Mouse (Mus musculus) bone marrow macrophage, adult 2 months (primary cell): ENCODE measurements at regions not wholly inside any gene's neighbourhood (a gene's known extent, or its start where the extent isn't known, plus 50 kb on each side); places are given as distances from the start of the nearest gene placed in this dataset.

Experiments used
- H3K27ac ChIP-seq: 2 replicates; pipeline ENCODE4 v1.5.1; 2012; ENCODE audit warnings: low read depth, low read length; ENCODE audit not compliant: insufficient read depth
- H3K4me1 ChIP-seq: 2 replicates; pipeline ENCODE4 v1.6.1; 2012; ENCODE audit warnings: low read length; ENCODE audit not compliant: control insufficient read depth, insufficient read depth
- H3K4me3 ChIP-seq: 2 replicates; pipeline ENCODE4 v1.5.1; 2012; ENCODE audit warnings: mild to moderate bottlenecking, low read length, moderate library complexity; ENCODE audit not compliant: insufficient read depth
- CTCF ChIP-seq: IDR thresholded peaks from 2 replicates; pipeline ENCODE4 v1.5.1; 2012; ENCODE audit warnings: low read depth, mild to moderate bottlenecking, low read length, moderate library complexity
- POLR2A ChIP-seq: IDR thresholded peaks from 2 replicates; pipeline ENCODE4 v1.6.1; 2012; ENCODE audit warnings: mild to moderate bottlenecking, low read depth, low read length, borderline replicate concordance

DNA sequence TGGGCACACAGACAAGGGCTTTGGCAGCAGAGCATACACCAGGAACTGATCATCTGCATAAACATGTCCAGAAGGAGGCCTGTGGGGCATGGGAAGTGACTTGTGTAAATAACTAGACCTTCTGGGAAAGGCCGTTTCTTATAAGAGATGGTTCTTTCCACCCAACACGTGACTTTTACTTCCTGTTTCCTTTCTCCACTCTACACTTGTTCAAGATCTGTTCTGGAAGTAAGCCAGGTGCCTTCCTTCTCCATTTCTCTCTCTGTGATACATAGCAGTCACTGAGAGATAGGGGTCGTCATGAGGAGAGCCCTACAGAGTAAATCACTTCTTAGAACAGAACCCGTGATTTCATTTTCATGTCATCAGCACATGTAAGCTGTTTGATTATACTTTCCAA lies 253.4 kb upstream of the Xrcc4 start:
- no peak overlapping the region for H3K27ac ChIP-seq
- H3K4me3 ChIP-seq = no peak overlapping the region
- TF ChIP-seq POLR2A = no peak
- no peak for TF ChIP-seq CTCF
- H3K4me1 ChIP-seq = 0 out of 2 replicates have a peak, but pooled peaks cover 2% of the 10 kb centered on the region

DNA sequence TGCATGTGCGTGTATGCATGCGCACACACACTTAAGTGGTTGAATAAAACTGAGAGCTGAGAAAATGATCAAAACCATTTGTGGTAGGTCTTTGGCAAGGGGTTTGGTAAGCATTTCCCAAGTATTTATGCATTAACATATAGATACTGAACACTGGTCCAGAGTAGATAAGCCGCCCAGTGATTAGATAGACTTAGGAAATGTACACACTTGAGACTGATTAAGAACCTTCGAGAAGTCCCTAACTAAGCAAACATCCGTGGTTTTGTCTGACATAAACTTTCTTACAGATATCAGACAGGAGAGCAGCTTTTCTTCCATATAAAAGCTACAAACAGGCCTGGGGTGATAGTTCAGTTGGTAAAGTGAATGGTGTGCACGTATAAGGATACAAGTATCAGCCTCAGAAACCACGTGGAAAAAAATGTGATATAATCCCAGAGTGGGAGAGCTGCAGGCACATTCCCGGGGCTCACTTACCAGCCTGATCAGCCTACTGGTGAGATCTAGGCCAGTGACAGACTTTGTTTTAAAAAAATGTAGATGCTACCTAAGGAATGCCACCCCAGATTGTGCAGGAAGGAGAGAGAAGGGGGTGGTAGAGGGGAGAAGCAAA lies 252.3 kb upstream of the Xrcc4 start:
- TF ChIP-seq CTCF (no peak), POLR2A (no peak)

DNA sequence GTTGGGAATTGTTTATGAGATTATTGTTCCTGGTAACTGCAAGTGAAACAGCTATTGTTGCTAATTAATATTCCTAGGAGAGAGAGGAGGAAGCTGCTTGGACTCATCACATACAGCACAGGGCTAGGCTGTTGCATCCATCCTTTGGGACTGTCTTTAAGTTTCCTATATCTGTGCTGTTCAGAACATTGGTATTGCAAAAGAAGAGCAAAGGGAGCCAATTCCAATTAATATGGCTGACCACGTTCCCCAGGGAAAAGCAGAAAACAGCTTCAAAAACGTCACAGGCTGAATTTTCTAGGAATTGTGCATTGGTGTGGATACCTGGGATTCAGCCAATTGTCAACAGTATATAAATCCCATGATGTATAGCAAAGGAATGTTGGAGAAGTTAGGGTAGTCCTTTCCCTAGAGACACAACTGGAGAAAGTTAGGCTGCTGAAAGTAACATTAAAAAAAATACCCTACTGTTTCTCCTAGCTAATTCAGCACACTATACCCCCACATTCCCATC lies 251.3 kb upstream of the Xrcc4 start:
- Histone ChIP-seq H3K4me3 (no peak overlapping the region), H3K27ac (no peak overlapping the region), H3K4me1 (0 out of 2 replicates have a peak, but pooled peaks cover 2% of the 10 kb centered on the region)
- TF ChIP-seq POLR2A = no peak
- no peak for TF ChIP-seq CTCF

More for the DNA sequence above, 252.3 kb upstream of the Xrcc4 start:
- Histone ChIP-seq H3K4me1 (0 out of 2 replicates have a peak, but pooled peaks cover 2% of the 10 kb centered on the region), H3K27ac (no peak overlapping the region), H3K4me3 (no peak overlapping the region)

DNA sequence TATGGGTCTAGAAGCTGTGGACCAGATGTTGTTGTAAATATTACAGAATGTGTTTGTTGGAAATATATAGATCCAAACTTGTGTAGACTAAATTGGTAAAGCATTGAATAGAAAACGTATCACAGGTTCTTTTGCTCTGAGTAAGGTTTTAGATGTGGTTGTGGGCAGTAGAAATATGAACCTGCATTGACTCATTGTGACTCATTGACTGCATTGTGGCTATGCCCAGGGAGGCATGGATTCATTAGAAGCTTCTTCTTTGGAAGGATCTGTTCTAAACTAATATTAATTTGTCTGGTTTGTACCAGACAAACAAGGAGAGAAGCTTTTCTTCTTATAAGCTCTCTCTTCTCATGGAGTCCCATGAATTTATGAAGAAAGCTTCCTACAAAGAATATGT lies 248.2 kb upstream of the Xrcc4 start:
- Histone ChIP-seq H3K27ac (no peak overlapping the region), H3K4me1 (0 out of 2 replicates have a peak, but pooled peaks cover under 1% of the 10 kb centered on the region)
- TF ChIP-seq CTCF (no peak), POLR2A (no peak)

DNA sequence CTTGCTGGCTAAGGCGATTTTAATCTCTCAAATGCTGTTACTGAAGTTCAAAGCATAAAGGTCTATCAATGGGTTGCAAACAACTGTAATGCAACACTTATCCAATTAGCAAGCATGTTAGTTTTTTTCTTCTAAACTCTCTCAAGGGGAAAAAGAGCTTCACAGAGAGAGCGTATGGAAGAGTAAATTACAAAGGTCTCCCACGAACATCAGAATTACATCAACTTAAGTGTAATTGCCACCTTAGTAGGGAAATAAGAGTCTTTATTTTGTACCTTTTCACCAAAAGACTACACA lies 246.3 kb upstream of the Xrcc4 start:
- Histone ChIP-seq H3K4me3 (no peak overlapping the region), H3K4me1 (no peaks in the 10 kb centered on the region), H3K27ac (no peak overlapping the region)
- TF ChIP-seq CTCF = no peak
- no peak for TF ChIP-seq POLR2A

More for the DNA sequence above, 248.2 kb upstream of the Xrcc4 start:
- H3K4me3 ChIP-seq = no peak overlapping the region

DNA sequence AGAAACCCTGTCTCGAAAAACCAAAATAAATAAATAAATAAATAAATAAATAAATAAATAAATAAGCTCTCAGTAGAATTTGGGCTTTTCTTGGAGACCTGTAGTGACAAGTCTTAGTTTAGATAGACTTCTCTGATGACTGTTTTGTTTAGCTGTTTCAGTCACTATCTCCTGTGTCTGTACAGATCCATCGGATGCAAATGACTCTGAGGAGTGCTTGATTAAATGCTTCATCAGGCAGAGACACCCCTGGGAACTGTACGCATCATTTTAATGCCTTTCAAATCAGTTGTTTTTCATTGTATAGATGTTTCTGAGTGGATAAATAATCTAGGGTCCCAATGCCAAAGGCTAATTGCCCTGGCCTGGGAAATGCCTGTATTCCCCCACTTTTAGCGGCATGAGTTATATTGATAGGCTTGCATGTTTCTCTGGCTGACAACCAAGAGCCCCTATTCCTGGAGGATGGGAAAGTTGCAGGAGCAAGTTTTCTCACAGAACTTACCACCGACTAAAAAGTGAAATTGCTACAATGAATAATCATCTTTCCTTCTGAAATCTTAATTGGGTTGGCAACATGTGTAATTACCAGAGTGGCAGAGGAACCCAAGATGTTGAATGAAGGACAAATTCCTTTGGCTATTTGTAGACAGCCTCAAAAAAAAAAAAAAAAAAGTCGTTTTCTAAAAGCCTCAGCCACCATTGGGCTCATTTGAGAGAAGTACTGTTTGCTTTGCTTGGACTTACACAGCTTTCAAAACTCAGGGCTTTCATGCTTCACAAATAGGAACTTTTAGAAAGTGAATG lies 245.7 kb upstream of the Xrcc4 start:
- no peak overlapping the region for H3K27ac ChIP-seq
- TF ChIP-seq POLR2A (no peak), CTCF (no peak)
- no peak overlapping the region for H3K4me3 ChIP-seq
- no peaks in the 10 kb centered on the region for H3K4me1 ChIP-seq

DNA sequence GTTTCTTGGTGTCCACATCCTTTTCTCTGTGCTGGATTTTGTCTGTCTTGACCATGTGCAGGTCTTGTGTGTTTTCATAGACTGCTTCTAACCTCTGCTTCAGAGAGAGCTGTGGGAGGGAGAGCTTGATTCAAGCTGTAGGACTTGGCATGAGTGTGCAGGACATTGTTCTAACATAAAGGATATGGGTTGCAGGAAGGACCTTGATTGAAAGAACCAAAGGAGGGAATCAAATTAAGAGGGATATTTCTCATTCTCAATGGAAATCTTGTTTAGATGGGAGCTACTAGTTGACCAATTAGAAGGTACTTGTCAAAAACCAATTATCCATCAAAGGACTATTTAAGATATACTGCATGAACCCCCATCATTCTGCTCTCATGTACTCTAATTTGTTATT lies 244.9 kb upstream of the Xrcc4 start:
- Histone ChIP-seq H3K27ac (no peak overlapping the region), H3K4me3 (no peak overlapping the region), H3K4me1 (no peaks in the 10 kb centered on the region)
- TF ChIP-seq CTCF = no peak
- no peak for TF ChIP-seq POLR2A

DNA sequence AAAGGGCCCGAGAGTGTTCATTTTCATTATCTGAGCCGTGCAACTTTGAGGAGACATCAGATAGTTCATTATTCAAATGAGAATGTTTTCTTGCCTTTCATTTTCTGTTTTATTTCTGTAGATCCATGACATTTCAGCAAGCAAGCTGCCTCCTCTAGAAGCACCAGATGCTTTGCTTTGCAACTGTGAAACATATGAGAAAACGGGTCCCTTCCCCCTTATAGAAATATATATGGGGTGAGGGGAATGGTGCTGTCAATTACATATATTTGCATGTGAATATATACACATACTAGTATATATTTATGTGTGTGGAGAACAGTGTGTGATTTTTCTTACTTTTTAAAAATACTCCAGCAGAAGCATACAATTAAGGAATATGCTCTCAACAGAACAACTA lies 235.8 kb upstream of the Xrcc4 start:
- no peak overlapping the region for H3K27ac ChIP-seq
- no peak overlapping the region for H3K4me3 ChIP-seq
- H3K4me1 ChIP-seq = no peaks in the 10 kb centered on the region
- TF ChIP-seq CTCF (no peak), POLR2A (no peak)

DNA sequence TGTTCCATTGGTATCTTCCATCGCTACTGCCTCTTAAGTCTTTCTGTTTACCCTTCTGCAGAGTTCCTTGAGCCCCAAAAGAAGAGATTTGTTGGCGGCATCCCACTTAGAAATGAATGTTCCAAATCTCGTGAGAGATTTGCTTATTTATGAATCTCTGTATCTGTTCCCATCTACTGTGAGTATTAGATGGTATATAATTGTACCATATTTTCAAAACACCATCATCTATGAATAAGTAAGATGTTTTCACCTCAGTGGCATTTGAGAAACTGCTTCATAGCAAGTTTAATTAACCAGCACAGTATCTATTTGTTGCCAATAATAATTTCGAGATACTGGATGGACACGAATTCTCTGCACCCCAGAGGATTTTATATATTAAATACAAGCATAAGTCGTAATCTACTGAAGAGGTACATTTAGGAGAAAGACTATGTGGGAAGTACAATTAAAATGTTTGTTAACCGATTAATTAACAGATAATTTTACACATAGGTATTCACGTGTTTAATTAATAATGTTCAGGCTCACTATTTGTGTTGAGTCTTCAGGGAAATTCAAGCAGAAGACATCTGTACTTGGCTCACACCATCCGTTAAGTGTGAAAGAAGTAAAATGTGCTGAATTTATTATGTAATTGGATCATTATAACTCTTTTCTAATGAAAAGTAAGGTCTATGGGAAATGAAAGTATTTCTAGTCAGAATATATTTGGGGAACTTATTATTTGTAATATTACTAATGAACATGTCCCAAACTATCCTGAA lies 224.0 kb upstream of the Xrcc4 start:
- no peak overlapping the region for H3K4me3 ChIP-seq
- no peak overlapping the region for H3K27ac ChIP-seq
- TF ChIP-seq POLR2A = no peak
- TF ChIP-seq CTCF = no peak
- peaks cover 3% of the 10 kb centered on the region for H3K4me1 ChIP-seq
